Comparison of ENCODE assay signal across 23 mouse cellular contexts in the genomic region with DNA sequence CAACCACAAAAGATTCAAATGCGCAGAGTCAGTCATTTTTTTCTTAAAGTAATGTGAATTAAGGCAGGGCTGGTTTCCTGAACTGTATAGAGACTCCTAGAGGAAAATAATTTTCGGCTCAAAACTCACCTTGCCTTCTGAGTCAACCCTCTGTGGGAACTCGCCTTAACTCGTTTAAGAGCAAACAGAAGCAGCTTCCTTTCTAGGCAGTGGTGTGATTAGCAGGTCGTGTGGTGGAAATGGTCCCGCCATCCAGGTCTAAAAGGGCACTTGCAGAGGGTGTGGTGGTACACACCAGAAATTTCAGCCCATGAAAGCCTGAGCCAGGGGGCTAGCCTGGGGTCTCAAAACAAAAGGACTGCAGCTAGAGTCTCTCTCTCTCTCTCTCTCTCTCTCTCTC. TPM values are rescaled to one million over a fixed set of nuclear protein-coding genes. Genes with fewer than 3 reads are reported as not detected.
A peak's percentile ranks its signal among the peaks of the same experiment; 100 is the strongest.
DNase-seq lines count a peak whose midpoint lies in the region; ATAC-seq and TF ChIP-seq lines count a peak whose summit lies in the region.
"Had no signal": no experiment of that assay in that cellular context is flagged by ENCODE, and none has a peak within 500 bp of the region (broad histone marks: within the 10 kb centered on the region; RNA-seq: fewer than 3 reads in every experiment).

No protein-coding gene starts in this region.

- 49% methylated on average over 6 of the region's 6 CpGs for WGBS in lung, postnatal 0 days

- DNase-seq in gastrocnemius, adult 2 months, result no peak
- DNase-seq in gastrocnemius, postnatal 36 days, result no peak
- peak; percentile 39 for DNase-seq in urinary bladder, postnatal 14 days (ENCODE audit: low spot score)
- no peak for DNase-seq in urinary bladder, adult 2 months (ENCODE audit: low spot score)
- no peak for DNase-seq in lung, postnatal 0 days (ENCODE audit: low spot score)
- DNase-seq: adrenal gland, adult 8-10 months; adrenal gland, postnatal 14 days; adrenal gland, postnatal 36 days; B cell, adult 2 months; cerebellum, adult 11-12 months; cerebellum, adult 2 months; cerebellum, adult 9-10 months; cerebellum, postnatal 10 days; cerebellum, postnatal 25 days had no signal

- H3K27ac ChIP-seq in gastrocnemius, adult 2 months, result peak overlapping the region; percentile 65
- no peak overlapping the region for H3K27ac ChIP-seq in lung, postnatal 0 days (ENCODE audit: low read length)
- H3K27ac ChIP-seq: embryonic facial prominence, embryonic 10.5 days; embryonic facial prominence, embryonic 12.5 days; forebrain, embryonic 13.5 days; forebrain, embryonic 15.5 days had no signal

- no peak for TF ChIP-seq EP300 in lung, postnatal 0 days (IDR thresholded peaks at IDR 0.05)

- H3K9me3 ChIP-seq in lung, postnatal 0 days (ENCODE audit: low read length), result no peaks in the 10 kb centered on the region
- H3K9me3 ChIP-seq: embryonic facial prominence, embryonic 10.5 days; embryonic facial prominence, embryonic 12.5 days; forebrain, embryonic 13.5 days; forebrain, embryonic 15.5 days; G1E had no signal

- H3K4me1 ChIP-seq in lung, postnatal 0 days (ENCODE audit: insufficient read depth, low read depth, low read length), result no peaks in the 10 kb centered on the region
- H3K4me1 ChIP-seq: embryonic facial prominence, embryonic 12.5 days; forebrain, embryonic 13.5 days; forebrain, embryonic 15.5 days had no signal

- no peak overlapping the region for H3K4me3 ChIP-seq in gastrocnemius, adult 2 months
- H3K4me3 ChIP-seq in lung, postnatal 0 days (ENCODE audit: low read depth, low read length), result no peak overlapping the region
- H3K4me3 ChIP-seq: embryonic facial prominence, embryonic 10.5 days; embryonic facial prominence, embryonic 12.5 days; forebrain, embryonic 13.5 days; forebrain, embryonic 15.5 days had no signal

- no peak overlapping the region for H3K9ac ChIP-seq in lung, postnatal 0 days (replicated peaks; ENCODE audit: low read depth)
- H3K9ac ChIP-seq: embryonic facial prominence, embryonic 12.5 days; forebrain, embryonic 13.5 days; forebrain, embryonic 15.5 days had no signal

- no peak for TF ChIP-seq CTCF in gastrocnemius, adult 2 months (IDR thresholded peaks at IDR 0.05)
- TF ChIP-seq CTCF in lung, postnatal 0 days (IDR thresholded peaks at IDR 0.05), result no peak

- H3K36me3 ChIP-seq in lung, postnatal 0 days (ENCODE audit: insufficient read depth, low read length), result no peaks in the 10 kb centered on the region
- H3K36me3 ChIP-seq: embryonic facial prominence, embryonic 10.5 days; embryonic facial prominence, embryonic 12.5 days; forebrain, embryonic 15.5 days; G1E had no signal

- H3K27me3 ChIP-seq in lung, postnatal 0 days (replicated peaks; ENCODE audit: insufficient read depth, low read length), result no peaks in the 10 kb centered on the region
- H3K27me3 ChIP-seq: CH12.LX; embryonic facial prominence, embryonic 12.5 days; forebrain, embryonic 13.5 days; forebrain, embryonic 15.5 days; Patski had no signal

- H3K4me2 ChIP-seq in lung, postnatal 0 days (replicated peaks; ENCODE audit: low read depth, low read length), result no peak overlapping the region
- H3K4me2 ChIP-seq: embryonic facial prominence, embryonic 12.5 days; forebrain, embryonic 13.5 days; forebrain, embryonic 15.5 days had no signal

- intact Hi-C loops in gastrocnemius, adult 2 months (cut with DNase I), result no loop called here
- intact Hi-C loops in gastrocnemius, postnatal 36 days (cut with DNase I), result no loop called here

- ATAC-seq in lung, postnatal 0 days, result no peak
- ATAC-seq: activated CD4-positive, CD25-positive, alpha-beta regulatory T cell, adult 4 months; CD4-positive, CD25-positive, alpha-beta regulatory T cell, adult 4 months; forebrain, embryonic 13.5 days; forebrain, embryonic 15.5 days; Patski had no signal

RNA-seq across cellular contexts. Expression of a gene that starts 32.1 kb away (rescaled TPM):
- total RNA-seq in gastrocnemius, adult 2 months (2021), result 1 to 10 TPM; 5.7 to 5.9 TPM
- total RNA-seq in gastrocnemius, postnatal 36 days (2021), result 1 to 10 TPM; 4.0 to 5.6 TPM
- 19.5 and 24.4 TPM in 2 replicates for polyA plus RNA-seq in urinary bladder, adult 2 months (2012; rRNA removed)
- polyA plus RNA-seq in lung, postnatal 0 days (2015; fragmentation: Nextera tagmentation; extraction: Ambion mirVana), result 56.1 and 148 TPM in 2 replicates
- polyA plus RNA-seq: activated CD4-positive, CD25-positive, alpha-beta regulatory T cell, adult 4 months; CD4-positive, CD25-positive, alpha-beta regulatory T cell, adult 4 months had no signal
